Mouse (Mus musculus): Measurements from ENCODE around the gene Ptprn2. TPM values are rescaled to one million over a fixed set of nuclear protein-coding genes. Genes with fewer than 3 reads are reported as not detected.
A peak's percentile ranks its signal among the peaks of the same experiment; 100 is the strongest.

The Ptprn2 gene
- total and polyA plus RNA-seq, 2 experiments from 2014 or later = 18.4 to 101 TPM

DNA sequence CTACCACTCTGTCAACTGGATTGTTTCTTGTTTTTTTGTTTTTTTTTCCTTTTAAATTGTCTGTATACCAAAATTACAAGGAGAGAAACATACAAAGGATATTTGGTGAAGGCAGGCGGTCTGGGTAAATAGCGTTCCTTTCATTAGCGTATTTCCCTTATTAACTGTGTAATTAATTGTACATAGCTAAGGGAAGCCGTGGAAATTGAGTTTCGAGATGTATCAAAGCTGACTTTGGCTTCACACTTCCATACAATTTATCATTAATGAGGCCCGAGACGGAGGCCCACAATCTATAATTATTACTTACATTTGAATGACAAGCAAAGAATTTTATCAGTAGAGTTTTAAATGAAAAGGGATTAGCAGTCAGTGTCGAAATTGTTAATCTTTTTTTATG lies 712.6 kb downstream of the Ptprn2 start:
- Histone ChIP-seq H3K27me3 (ENCODE audit: insufficient read depth, low read length) (no peaks in the 10 kb centered on the region), H3K9ac (replicated peaks; ENCODE audit: low read length) (no peak overlapping the region), H3K4me1 (ENCODE audit: insufficient read depth, low read length) (peaks cover 27% of the 10 kb centered on the region; the same call in 1 of the 2 replicates), H3K27ac (no peak overlapping the region), H3K4me3 (ENCODE audit: low read length) (no peak overlapping the region), H3K36me3 (ENCODE audit: insufficient read depth, low read length) (no peaks in the 10 kb centered on the region), H3K4me2 (ENCODE audit: low read depth, low read length) (no peak overlapping the region), H3K9me3 (ENCODE audit: low read length) (no peaks in the 10 kb centered on the region)
- no peak for TF ChIP-seq CTCF (IDR thresholded peaks at IDR 0.05; ENCODE audit: low read depth)
- DNase-seq (ENCODE audit: low spot score) (no peak), ATAC-seq (no peak)
- WGBS = 44% methylated on average over 8 of the region's 8 CpGs

DNA sequence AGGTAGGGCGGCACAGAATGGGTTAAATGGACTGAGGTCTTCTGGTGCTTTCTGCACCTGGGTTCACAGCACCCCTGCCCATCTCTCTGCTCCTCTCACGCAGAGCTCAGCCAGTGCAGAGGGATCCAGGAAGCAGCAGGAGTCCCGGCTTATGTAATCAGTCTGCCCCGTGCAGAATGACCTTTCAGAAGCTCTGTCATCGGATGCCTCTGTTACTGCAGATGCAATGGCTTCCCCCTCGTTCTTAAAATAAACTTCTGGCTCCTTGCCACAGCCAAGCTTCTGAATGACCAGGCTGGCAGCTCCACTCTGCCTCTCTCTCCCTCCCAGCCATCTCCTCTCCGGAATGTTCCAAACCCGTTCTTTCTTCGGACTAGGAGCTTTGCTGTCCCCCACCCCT lies 714.6 kb downstream of the Ptprn2 start:
- Histone ChIP-seq H3K9me3 (ENCODE audit: low read length) (no peaks in the 10 kb centered on the region), H3K36me3 (ENCODE audit: insufficient read depth, low read length) (no peaks in the 10 kb centered on the region), H3K4me1 (ENCODE audit: insufficient read depth, low read length) (peaks cover 30% of the 10 kb centered on the region; the same call in 1 of the 2 replicates), H3K27ac (peak overlapping the region; percentile 28; the same call in 1 of the 2 replicates), H3K9ac (replicated peaks; ENCODE audit: low read length) (0 out of 2 replicates have a peak overlapping the region, but pooled peaks have one; percentile 18), H3K4me2 (ENCODE audit: low read depth, low read length) (no peak overlapping the region), H3K4me3 (ENCODE audit: low read length) (no peak overlapping the region), H3K27me3 (ENCODE audit: insufficient read depth, low read length) (no peaks in the 10 kb centered on the region)
- ATAC-seq (peak; percentile 31; the same call in 1 of the 2 replicates), DNase-seq (ENCODE audit: low spot score) (peak; percentile 79)
- no peak for TF ChIP-seq CTCF (IDR thresholded peaks at IDR 0.05; ENCODE audit: low read depth)
- 13% methylated on average over 9 of the region's 9 CpGs for WGBS

DNA sequence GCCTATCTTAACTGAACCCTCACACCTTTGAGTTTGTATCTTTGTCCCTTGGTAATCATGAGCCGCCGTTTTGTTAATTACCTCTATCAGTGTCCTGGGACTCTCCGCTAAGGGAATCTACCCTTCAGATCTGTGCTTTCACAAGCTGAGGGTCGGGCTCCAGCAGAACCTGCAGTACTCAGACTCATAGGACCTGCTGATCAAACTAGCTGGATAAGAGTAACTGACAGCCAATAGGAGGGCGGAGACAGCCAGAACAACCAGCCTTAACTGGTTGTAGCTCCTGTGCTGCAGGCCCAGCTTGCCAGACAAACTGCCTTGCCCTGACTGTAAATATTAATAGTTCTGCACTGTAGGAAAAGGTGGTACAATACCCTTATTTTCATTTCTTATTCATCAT lies 715.1 kb downstream of the Ptprn2 start:
- no peak for ATAC-seq
- H3K36me3 ChIP-seq (ENCODE audit: insufficient read depth, low read length) = no peaks in the 10 kb centered on the region
- WGBS = 42% methylated on average over 5 of the region's 5 CpGs
- no peaks in the 10 kb centered on the region for H3K9me3 ChIP-seq (ENCODE audit: low read length)
- no peak for DNase-seq (ENCODE audit: low spot score)
- 0 out of 2 replicates have a peak overlapping the region, but pooled peaks have one; percentile 18 for H3K9ac ChIP-seq (replicated peaks; ENCODE audit: low read length)
- H3K4me1 ChIP-seq (ENCODE audit: insufficient read depth, low read length) = peaks cover 30% of the 10 kb centered on the region; the same call in 1 of the 2 replicates
- TF ChIP-seq CTCF (IDR thresholded peaks at IDR 0.05; ENCODE audit: low read depth) = no peak
- no peak overlapping the region for H3K4me2 ChIP-seq (ENCODE audit: low read depth, low read length)
- H3K27ac ChIP-seq = peak overlapping the region; percentile 28; the same call in 1 of the 2 replicates
- H3K4me3 ChIP-seq (ENCODE audit: low read length) = no peak overlapping the region
- H3K27me3 ChIP-seq (ENCODE audit: insufficient read depth, low read length) = no peaks in the 10 kb centered on the region

DNA sequence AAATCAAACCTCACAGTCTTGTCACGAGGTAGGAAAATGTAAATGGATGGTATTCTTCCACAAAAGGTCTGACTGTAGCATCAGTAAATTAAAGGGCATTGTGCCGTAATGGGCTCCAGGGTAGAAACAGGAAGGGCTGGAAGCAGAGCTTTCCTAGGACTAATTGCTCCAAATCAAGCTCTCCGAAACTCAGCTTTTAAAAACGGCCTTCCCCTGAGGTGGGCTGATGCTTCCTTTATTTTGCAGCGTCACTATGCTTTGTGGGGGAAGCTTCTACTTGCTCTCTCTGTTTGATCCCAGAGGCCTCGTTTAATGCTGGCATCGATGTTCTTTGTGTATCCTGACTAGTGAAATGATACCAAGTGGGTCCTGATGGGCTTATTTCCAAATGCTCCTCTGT lies 718.0 kb downstream of the Ptprn2 start:
- H3K4me1 ChIP-seq (ENCODE audit: insufficient read depth, low read length) = peaks cover 14% of the 10 kb centered on the region; the same call in 1 of the 2 replicates
- no peak for TF ChIP-seq CTCF (IDR thresholded peaks at IDR 0.05; ENCODE audit: low read depth)

DNA sequence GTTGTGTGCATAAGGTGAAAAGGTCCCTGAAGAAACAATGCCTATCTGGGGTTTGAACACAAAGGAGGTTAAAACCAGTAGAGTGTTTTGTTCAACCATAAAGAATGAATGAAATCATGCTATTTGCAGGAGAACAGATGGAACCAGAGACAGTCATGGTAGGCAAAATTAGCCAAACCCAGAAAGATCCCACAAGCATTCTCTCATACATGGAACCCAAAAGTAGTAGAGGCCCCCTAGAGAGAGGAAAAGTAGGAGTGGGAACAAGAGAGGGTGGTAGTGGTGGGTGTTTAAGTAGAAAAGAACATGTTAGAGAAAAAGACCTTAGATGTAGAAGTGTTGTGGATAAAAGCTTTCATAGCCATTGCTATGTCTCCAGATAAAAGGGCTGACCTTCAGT lies 719.4 kb downstream of the Ptprn2 start:
- H3K27ac ChIP-seq = no peak overlapping the region
- no peak overlapping the region for H3K4me3 ChIP-seq (ENCODE audit: low read length)
- DNase-seq (ENCODE audit: low spot score) = no peak
- no peaks in the 10 kb centered on the region for H3K36me3 ChIP-seq (ENCODE audit: insufficient read depth, low read length)
- H3K27me3 ChIP-seq (ENCODE audit: insufficient read depth, low read length) = no peaks in the 10 kb centered on the region
- no peak overlapping the region for H3K4me2 ChIP-seq (ENCODE audit: low read depth, low read length)
- TF ChIP-seq CTCF (IDR thresholded peaks at IDR 0.05; ENCODE audit: low read depth) = no peak
- H3K9me3 ChIP-seq (ENCODE audit: low read length) = no peaks in the 10 kb centered on the region
- H3K4me1 ChIP-seq (ENCODE audit: insufficient read depth, low read length) = peaks cover 14% of the 10 kb centered on the region; the same call in 1 of the 2 replicates
- H3K9ac ChIP-seq (replicated peaks; ENCODE audit: low read length) = no peak overlapping the region
- no peak for ATAC-seq

More for the DNA sequence above, 718.0 kb downstream of the Ptprn2 start:
- no peak overlapping the region for H3K4me3 ChIP-seq (ENCODE audit: low read length)
- WGBS = 33% methylated on average over 7 of the region's 7 CpGs
- H3K9ac ChIP-seq (replicated peaks; ENCODE audit: low read length) = no peak overlapping the region
- no peaks in the 10 kb centered on the region for H3K27me3 ChIP-seq (ENCODE audit: insufficient read depth, low read length)
- no peaks in the 10 kb centered on the region for H3K9me3 ChIP-seq (ENCODE audit: low read length)
- no peaks in the 10 kb centered on the region for H3K36me3 ChIP-seq (ENCODE audit: insufficient read depth, low read length)
- no peak overlapping the region for H3K27ac ChIP-seq
- H3K4me2 ChIP-seq (ENCODE audit: low read depth, low read length) = no peak overlapping the region
- no peak for ATAC-seq
- DNase-seq (ENCODE audit: low spot score) = no peak

DNA sequence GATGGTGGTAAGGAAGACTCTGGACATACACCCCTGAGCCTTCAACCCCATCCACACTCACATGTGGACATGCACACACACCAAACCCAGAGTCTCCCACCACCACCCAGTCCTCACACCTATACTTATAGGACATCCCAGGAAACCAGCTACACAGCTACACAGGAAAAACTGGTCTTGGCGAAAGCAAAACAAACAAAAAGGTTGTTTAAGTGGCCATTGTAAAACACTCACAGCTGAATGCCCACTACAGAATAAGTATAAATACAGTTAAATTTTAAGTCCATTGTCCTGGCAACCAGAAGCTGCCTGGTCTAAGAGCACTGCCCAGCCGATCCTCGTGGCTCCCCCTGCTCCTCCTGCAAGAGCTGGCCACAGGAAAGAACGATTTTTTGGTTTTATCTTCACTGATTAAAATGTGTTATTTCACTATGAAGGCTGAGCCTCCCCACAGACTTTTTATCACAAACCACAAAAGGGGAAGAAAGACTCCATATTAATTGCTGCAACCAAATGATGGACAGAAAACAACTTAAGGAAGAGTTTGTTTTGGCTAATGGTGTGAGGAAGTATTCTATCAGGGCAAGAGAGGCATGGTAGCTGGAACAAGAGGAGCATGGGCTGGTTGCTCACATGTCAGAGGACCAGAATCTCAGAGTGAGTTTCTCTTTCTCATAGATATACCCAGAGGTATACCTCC lies 722.1 kb downstream of the Ptprn2 start:
- no peaks in the 10 kb centered on the region for H3K36me3 ChIP-seq (ENCODE audit: insufficient read depth, low read length)
- no peak overlapping the region for H3K9ac ChIP-seq (replicated peaks; ENCODE audit: low read length)
- H3K9me3 ChIP-seq (ENCODE audit: low read length) = no peaks in the 10 kb centered on the region
- ATAC-seq (no peak), DNase-seq (ENCODE audit: low spot score) (no peak)
- TF ChIP-seq CTCF (IDR thresholded peaks at IDR 0.05; ENCODE audit: low read depth) = no peak
- H3K27me3 ChIP-seq (ENCODE audit: insufficient read depth, low read length) = no peaks in the 10 kb centered on the region
- no peak overlapping the region for H3K27ac ChIP-seq
- H3K4me1 ChIP-seq (ENCODE audit: insufficient read depth, low read length) = 0 out of 2 replicates have a peak, but pooled peaks cover 5% of the 10 kb centered on the region
- WGBS = 63% methylated on average over 4 of the region's 4 CpGs
- no peak overlapping the region for H3K4me2 ChIP-seq (ENCODE audit: low read depth, low read length)
- H3K4me3 ChIP-seq (ENCODE audit: low read length) = no peak overlapping the region

DNA sequence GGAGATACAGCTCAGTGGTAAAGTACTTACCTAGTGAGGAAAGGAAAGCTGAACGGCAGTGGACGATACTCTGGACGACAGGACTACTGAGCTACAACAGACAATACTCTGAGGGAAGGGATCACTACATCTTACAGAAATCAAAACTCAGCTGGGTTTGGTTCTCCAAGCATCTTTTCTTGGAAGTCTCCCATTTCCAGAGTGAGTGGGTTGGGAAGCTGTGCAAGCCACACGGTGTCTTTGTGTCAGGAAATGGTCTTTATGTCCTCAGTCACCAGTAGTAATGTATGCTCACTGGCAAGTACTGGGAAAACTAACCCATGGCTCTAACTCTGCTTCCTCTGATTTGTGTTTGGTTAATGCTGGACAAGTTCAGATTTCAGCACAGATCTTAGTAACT lies 724.9 kb downstream of the Ptprn2 start:
- TF ChIP-seq CTCF (IDR thresholded peaks at IDR 0.05; ENCODE audit: low read depth) = no peak
- DNase-seq (ENCODE audit: low spot score) (no peak), ATAC-seq (no peak)
- WGBS = 87% methylated on average over 4 of the region's 4 CpGs
- H3K4me3 ChIP-seq (ENCODE audit: low read length) = no peak overlapping the region
- no peak overlapping the region for H3K4me2 ChIP-seq (ENCODE audit: low read depth, low read length)
- no peaks in the 10 kb centered on the region for H3K27me3 ChIP-seq (ENCODE audit: insufficient read depth, low read length)
- no peaks in the 10 kb centered on the region for H3K9me3 ChIP-seq (ENCODE audit: low read length)
- H3K36me3 ChIP-seq (ENCODE audit: insufficient read depth, low read length) = no peaks in the 10 kb centered on the region
- H3K4me1 ChIP-seq (ENCODE audit: insufficient read depth, low read length) = 0 out of 2 replicates have a peak, but pooled peaks cover 3% of the 10 kb centered on the region
- H3K9ac ChIP-seq (replicated peaks; ENCODE audit: low read length) = no peak overlapping the region
- no peak overlapping the region for H3K27ac ChIP-seq
